Mouse (Mus musculus): ENCODE measurements around the gene Fli1. TPM values are rescaled to one million over a fixed set of nuclear protein-coding genes. Genes with fewer than 3 reads are reported as not detected.
A peak's percentile ranks its signal among the peaks of the same experiment; 100 is the strongest.

Fli1 gene
- polyA plus RNA-seq, 1 experiment from 2014 or later = 11.5 TPM

DNA sequence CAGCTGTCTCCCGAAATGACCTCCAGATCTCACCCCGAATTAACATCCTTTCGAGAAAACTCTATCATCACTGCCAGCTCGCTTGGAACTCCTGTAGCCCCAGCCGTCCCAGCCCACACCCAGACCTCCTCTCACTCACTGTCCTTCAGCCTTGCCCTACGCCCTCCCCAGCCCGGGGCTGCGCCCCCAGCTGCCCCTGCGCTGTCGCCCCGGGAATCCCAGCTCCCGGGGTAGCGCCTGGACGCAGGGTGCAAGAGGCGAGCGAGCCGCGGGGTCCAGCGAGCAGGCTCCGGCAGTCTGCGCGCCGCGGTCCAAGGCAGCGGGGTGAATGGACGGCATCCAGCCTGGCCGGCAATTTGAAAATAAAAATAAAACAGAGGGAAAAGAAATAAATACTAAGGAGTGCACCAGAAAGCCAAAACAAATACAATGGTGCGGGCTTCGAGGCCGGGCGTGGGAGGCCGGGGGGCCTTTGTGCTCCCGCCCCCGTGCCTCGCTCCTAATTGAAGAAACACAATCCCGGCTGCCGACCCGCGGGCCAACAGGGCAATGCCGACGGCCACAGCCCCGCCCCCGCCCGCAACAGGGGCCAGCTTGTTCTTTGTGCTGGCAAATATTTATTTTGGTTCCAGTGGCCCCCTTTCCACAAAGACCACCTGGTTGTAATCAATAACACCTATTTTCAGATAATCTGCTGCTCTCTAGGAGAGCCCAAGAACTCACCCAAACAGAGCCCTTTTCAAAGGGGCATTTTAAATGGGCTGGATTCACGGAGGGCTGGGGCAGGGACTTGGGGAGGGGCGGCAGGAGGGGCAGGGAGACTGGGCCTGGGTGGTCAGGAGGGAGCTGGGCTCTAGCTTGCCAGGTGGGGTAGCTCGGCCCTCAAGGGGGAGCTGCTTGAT lies 133.3 kb downstream of the Fli1 start:
- WGBS (ENCODE audit: insufficient replicate concordance) = 3% methylated on average over 47 of the region's 47 CpGs
- peaks cover 5% of the 10 kb centered on the region; the same call in 1 of the 2 replicates for H3K27me3 ChIP-seq (ENCODE audit: insufficient read depth, low read length)
- peak overlapping the region; percentile 48 for H3K4me3 ChIP-seq (ENCODE audit: low read depth, low read length)
- TF ChIP-seq CTCF (IDR thresholded peaks at IDR 0.05; ENCODE audit: low read depth) (no peak), EP300 (IDR thresholded peaks at IDR 0.05; ENCODE audit: low read depth) (no peak)
- no peaks in the 10 kb centered on the region for H3K36me3 ChIP-seq (replicated peaks; ENCODE audit: insufficient read depth, low read length)
- peak; percentile 54 for DNase-seq
- peaks cover 3% of the 10 kb centered on the region; the same call in 1 of the 2 replicates for H3K4me1 ChIP-seq (ENCODE audit: insufficient read depth)
- peak overlapping the region; percentile 39 for H3K9ac ChIP-seq (replicated peaks)
- ATAC-seq = peak; percentile 60
- H3K9me3 ChIP-seq (ENCODE audit: low read length) = no peaks in the 10 kb centered on the region
- H3K27ac ChIP-seq (ENCODE audit: low read depth) = peak overlapping the region; percentile 41
- peak overlapping the region; percentile 74 for H3K4me2 ChIP-seq (ENCODE audit: low read depth, low read length)

DNA sequence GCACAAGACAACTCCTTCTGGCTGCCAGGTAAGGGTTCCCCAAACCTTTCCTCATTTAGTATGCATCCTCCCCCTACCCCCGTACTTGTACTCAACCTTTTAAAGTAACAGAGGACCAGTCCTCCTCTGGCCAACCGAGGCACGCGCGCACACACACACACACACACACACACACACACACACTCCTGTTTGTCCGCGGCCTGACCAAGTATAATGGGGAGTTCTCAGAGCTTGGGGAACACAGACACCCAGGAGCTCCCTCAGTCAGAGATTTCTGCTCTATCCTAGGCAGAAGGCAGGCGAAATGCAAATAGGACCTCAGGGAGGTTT lies 134.0 kb downstream of the Fli1 start:
- TF ChIP-seq EP300 (IDR thresholded peaks at IDR 0.05; ENCODE audit: low read depth) = no peak
- TF ChIP-seq CTCF (IDR thresholded peaks at IDR 0.05; ENCODE audit: low read depth) = no peak
- peak overlapping the region; percentile 48 for H3K4me3 ChIP-seq (ENCODE audit: low read depth, low read length)
- H3K4me1 ChIP-seq (ENCODE audit: insufficient read depth) = peaks cover 3% of the 10 kb centered on the region; the same call in 1 of the 2 replicates
- no peak for ATAC-seq
- no peak for DNase-seq
- no peak overlapping the region for H3K27ac ChIP-seq (ENCODE audit: low read depth)
- WGBS (ENCODE audit: insufficient replicate concordance) = 27% methylated on average over 8 of the region's 8 CpGs
- H3K36me3 ChIP-seq (replicated peaks; ENCODE audit: insufficient read depth, low read length) = no peaks in the 10 kb centered on the region
- H3K9me3 ChIP-seq (ENCODE audit: low read length) = no peaks in the 10 kb centered on the region
- H3K9ac ChIP-seq (replicated peaks) = peak overlapping the region; percentile 39
- peaks cover 5% of the 10 kb centered on the region; the same call in 1 of the 2 replicates for H3K27me3 ChIP-seq (ENCODE audit: insufficient read depth, low read length)
- peak overlapping the region; percentile 74 for H3K4me2 ChIP-seq (ENCODE audit: low read depth, low read length)

DNA sequence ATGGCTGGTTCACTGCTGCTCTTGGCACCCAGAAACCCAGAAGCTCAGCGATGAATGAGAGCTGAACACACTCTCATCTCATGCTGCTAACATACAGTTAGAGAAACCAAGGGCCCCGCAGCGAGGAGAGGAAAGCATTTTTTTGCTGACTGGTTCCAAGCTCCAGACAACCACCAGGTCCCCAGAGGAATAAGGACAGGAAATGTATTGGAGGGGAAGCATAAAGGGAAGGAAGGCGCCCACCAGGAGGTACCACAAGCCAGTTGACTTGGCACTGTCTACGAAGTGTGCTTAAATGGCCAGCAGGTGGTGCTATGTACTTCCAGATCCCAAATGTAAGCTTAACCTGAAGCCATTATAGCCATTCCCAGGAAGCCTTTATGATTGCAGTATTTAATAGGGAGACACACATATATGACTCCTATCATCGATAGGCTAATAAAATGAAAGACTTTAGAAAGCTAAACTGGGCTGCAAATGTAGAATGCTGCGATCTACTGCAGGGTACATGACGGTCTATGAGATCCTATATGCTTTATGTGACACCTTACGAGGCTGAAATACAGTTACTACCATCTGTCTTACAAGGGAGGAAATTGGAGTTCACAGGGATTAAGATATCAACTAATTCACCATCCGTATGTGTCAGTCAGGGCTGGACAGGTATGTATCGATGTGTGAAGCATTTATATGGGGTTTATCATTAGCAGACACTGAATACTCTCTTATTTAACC lies 137.3 kb downstream of the Fli1 start:
- 0 out of 2 replicates have a peak, but pooled peaks have one; percentile 15 for TF ChIP-seq EP300 (IDR thresholded peaks at IDR 0.05; ENCODE audit: low read depth)
- TF ChIP-seq CTCF (IDR thresholded peaks at IDR 0.05; ENCODE audit: low read depth) = peak; percentile 83
- Histone ChIP-seq H3K4me3 (ENCODE audit: low read depth, low read length) (no peak overlapping the region), H3K9ac (replicated peaks) (no peak overlapping the region), H3K9me3 (ENCODE audit: low read length) (no peaks in the 10 kb centered on the region), H3K36me3 (replicated peaks; ENCODE audit: insufficient read depth, low read length) (no peaks in the 10 kb centered on the region), H3K4me2 (ENCODE audit: low read depth, low read length) (no peak overlapping the region), H3K27ac (ENCODE audit: low read depth) (no peak overlapping the region), H3K4me1 (ENCODE audit: insufficient read depth) (peaks cover 8% of the 10 kb centered on the region), H3K27me3 (ENCODE audit: insufficient read depth, low read length) (peaks cover 5% of the 10 kb centered on the region; the same call in 1 of the 2 replicates)
- ATAC-seq = 0 out of 2 replicates have a peak, but pooled peaks have one; percentile 21
- DNase-seq = peak; percentile 51
- 37% methylated on average over 11 of the region's 11 CpGs for WGBS (ENCODE audit: insufficient replicate concordance)

DNA sequence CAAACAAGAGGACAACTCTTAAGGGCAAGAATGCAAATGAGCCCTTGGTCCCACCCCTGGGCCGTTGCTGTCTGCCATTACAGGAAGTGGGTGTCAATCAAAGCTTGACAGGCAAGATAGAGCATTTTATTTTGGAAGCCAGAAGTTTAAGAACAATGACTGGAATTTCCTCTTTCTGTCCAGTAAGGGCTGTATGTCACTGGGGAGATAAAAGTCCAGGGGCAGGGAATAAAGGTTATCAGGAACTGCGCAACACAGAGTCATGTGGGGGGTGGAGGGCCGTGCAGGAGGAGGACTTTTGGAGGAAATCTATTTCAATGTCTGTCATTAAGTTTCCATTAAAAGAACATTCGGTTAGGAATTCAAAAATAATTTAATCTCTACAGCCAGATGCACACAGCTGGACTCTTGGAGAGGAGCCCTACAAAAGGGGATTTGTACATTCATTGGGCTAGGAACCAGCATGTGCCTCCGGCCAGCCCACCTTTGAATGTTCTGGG lies 141.9 kb downstream of the Fli1 start:
- Histone ChIP-seq H3K4me2 (ENCODE audit: low read depth, low read length) (peak overlapping the region; percentile 13), H3K27me3 (ENCODE audit: insufficient read depth, low read length) (no peaks in the 10 kb centered on the region), H3K27ac (ENCODE audit: low read depth) (peak overlapping the region; percentile 70), H3K36me3 (replicated peaks; ENCODE audit: insufficient read depth, low read length) (no peaks in the 10 kb centered on the region), H3K4me1 (ENCODE audit: insufficient read depth) (peaks cover 17% of the 10 kb centered on the region), H3K4me3 (ENCODE audit: low read depth, low read length) (no peak overlapping the region), H3K9ac (replicated peaks) (no peak overlapping the region), H3K9me3 (ENCODE audit: low read length) (no peaks in the 10 kb centered on the region)
- no peak for TF ChIP-seq CTCF (IDR thresholded peaks at IDR 0.05; ENCODE audit: low read depth)
- peak; percentile 87 for TF ChIP-seq EP300 (IDR thresholded peaks at IDR 0.05; ENCODE audit: low read depth)
- ATAC-seq (peak; percentile 86), DNase-seq (peak; percentile 40)
- 16% methylated on average over 5 of the region's 5 CpGs for WGBS (ENCODE audit: insufficient replicate concordance)

DNA sequence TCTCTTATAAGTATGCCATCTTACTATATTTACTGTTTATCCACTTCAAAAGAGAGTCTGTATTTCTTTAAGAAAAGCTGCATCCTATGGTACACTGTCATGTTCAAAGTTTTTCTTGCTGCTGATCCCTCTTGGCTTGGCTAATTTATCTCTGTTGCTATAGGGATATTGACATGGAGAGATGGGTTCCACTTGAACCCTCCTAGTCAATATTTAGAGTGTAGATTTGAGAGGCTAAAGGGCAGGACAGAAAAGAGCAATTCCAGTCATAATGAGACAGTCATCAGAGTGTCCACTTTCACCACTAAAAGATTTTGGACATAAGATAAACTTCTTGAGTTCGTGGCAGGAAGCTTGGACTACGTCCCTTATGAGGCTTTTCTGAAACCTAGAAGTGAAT lies 142.4 kb downstream of the Fli1 start:
- H3K27ac ChIP-seq (ENCODE audit: low read depth) = peak overlapping the region; percentile 70
- H3K4me1 ChIP-seq (ENCODE audit: insufficient read depth) = peaks cover 17% of the 10 kb centered on the region
- no peaks in the 10 kb centered on the region for H3K9me3 ChIP-seq (ENCODE audit: low read length)
- ATAC-seq (peak; percentile 78), DNase-seq (no peak)
- no peaks in the 10 kb centered on the region for H3K36me3 ChIP-seq (replicated peaks; ENCODE audit: insufficient read depth, low read length)
- no peak for TF ChIP-seq CTCF (IDR thresholded peaks at IDR 0.05; ENCODE audit: low read depth)
- no peak for TF ChIP-seq EP300 (IDR thresholded peaks at IDR 0.05; ENCODE audit: low read depth)
- peak overlapping the region; percentile 13; the same call in 1 of the 2 replicates for H3K4me2 ChIP-seq (ENCODE audit: low read depth, low read length)
- no peak overlapping the region for H3K4me3 ChIP-seq (ENCODE audit: low read depth, low read length)
- WGBS (ENCODE audit: insufficient replicate concordance) = 23% methylated on average over 2 of the region's 2 CpGs
- no peak overlapping the region for H3K9ac ChIP-seq (replicated peaks)
- no peaks in the 10 kb centered on the region for H3K27me3 ChIP-seq (ENCODE audit: insufficient read depth, low read length)

DNA sequence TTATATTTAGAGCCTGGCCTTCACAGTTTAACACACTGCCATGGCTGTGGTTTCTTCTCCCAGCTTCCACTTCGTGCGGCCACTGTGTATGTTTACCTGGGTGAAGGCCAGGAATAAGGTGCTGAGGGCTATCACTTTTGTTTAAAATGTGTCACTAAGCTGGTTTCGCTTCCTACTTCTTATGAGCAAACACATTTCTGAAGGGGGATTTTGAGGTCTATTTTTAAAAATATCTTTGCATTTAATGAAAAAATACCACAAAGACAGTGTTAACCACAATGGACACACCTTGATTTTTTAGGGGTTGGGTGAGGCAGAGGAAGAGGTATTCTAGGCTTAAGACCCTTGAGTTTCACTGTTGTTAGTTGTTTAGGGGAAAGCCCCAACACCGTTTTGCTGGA lies 147.9 kb downstream of the Fli1 start:
- 54% methylated on average over 4 of the region's 4 CpGs for WGBS (ENCODE audit: insufficient replicate concordance)
- Histone ChIP-seq H3K9me3 (ENCODE audit: low read length) (no peaks in the 10 kb centered on the region), H3K4me2 (ENCODE audit: low read depth, low read length) (no peak overlapping the region), H3K4me3 (ENCODE audit: low read depth, low read length) (no peak overlapping the region), H3K27ac (ENCODE audit: low read depth) (no peak overlapping the region), H3K9ac (replicated peaks) (no peak overlapping the region), H3K36me3 (replicated peaks; ENCODE audit: insufficient read depth, low read length) (no peaks in the 10 kb centered on the region), H3K4me1 (ENCODE audit: insufficient read depth) (peaks cover 9% of the 10 kb centered on the region), H3K27me3 (ENCODE audit: insufficient read depth, low read length) (no peaks in the 10 kb centered on the region)
- no peak for DNase-seq
- TF ChIP-seq EP300 (IDR thresholded peaks at IDR 0.05; ENCODE audit: low read depth) (no peak), CTCF (IDR thresholded peaks at IDR 0.05; ENCODE audit: low read depth) (no peak)
- no peak for ATAC-seq
